Mouse (Mus musculus): ENCODE data around the gene Macrod2.

DNA sequence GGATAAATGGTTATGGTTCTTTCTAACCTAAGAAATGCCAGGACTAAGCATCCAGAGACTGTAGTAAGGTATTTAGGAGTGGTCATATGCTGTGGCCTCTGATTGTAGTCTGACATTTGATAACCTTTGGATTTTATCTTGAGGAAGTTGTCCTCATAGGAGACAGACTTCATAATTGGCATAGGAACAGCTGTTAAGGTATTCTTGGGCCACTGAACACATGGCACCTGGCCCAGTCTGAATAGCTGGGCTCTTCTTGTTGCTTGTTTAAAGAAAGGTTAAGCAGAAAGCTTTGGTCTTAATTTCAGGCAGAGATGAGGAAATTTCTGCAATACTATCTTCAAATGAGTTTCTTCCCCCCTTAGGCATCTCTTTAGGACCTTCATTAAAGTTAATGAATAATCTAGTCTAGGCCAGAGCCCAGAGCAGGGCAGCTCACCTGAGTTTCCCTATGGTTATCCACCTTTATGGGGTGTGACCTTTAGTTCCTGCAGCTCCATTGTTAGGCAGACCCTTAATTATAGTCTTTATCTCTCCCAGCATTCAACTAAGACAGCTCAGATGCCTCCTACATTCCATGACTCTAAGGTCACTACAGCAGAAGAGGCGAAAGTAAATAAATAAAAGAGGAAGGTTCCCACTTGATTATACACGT lies 894.1 kb downstream of the Macrod2 start:
- TF ChIP-seq EP300 (IDR thresholded peaks at IDR 0.05; ENCODE audit: low read depth) (no peak), CTCF (IDR thresholded peaks at IDR 0.05; ENCODE audit: low read depth) (no peak)
